Mouse (Mus musculus): ENCODE results near the gene Acacb. TPM values are rescaled to one million over a fixed set of nuclear protein-coding genes. Genes with fewer than 3 reads are reported as not detected.

Acacb gene
- total and polyA plus RNA-seq, 2 experiments from 2014 or later: 2.0 to 5.6 TPM

- Histone ChIP-seq H3K27me3 (ENCODE audit: insufficient read depth, low read length) (no peaks in the 10 kb centered on the region), H3K27ac (ENCODE audit: low read depth, low read length) (no peak overlapping the region), H3K36me3 (ENCODE audit: insufficient read depth, low read length) (no peaks in the 10 kb centered on the region), H3K9me3 (ENCODE audit: low read length) (no peaks in the 10 kb centered on the region), H3K4me2 (ENCODE audit: low read depth, low read length, poor library complexity, severe bottlenecking) (no peak overlapping the region), H3K4me3 (ENCODE audit: low read depth, low read length) (no peak overlapping the region), H3K9ac (replicated peaks; ENCODE audit: low read length, poor library complexity, severe bottlenecking) (no peak overlapping the region), H3K4me1 (ENCODE audit: insufficient read depth, low read length) (no peaks in the 10 kb centered on the region)
- DNase-seq (ENCODE audit: low spot score) (no peak), ATAC-seq (ENCODE audit: low FRiP score) (no peak)
- WGBS: 89% methylated on average over 5 of the region's 5 CpGs
- no peak for TF ChIP-seq CTCF (IDR thresholded peaks at IDR 0.05)
Measured at GRCm38 (mm10) chr5:114154765-114155164, 8.4 kb downstream of the Acacb start.

- no peak overlapping the region for H3K4me3 ChIP-seq (ENCODE audit: low read depth, low read length)
- DNase-seq (ENCODE audit: low spot score): no peak
- 71% methylated on average over 9 of the region's 9 CpGs for WGBS
- no peak for TF ChIP-seq CTCF (IDR thresholded peaks at IDR 0.05)
- no peaks in the 10 kb centered on the region for H3K9me3 ChIP-seq (ENCODE audit: low read length)
- H3K27me3 ChIP-seq (ENCODE audit: insufficient read depth, low read length): no peaks in the 10 kb centered on the region
- H3K4me1 ChIP-seq (ENCODE audit: insufficient read depth, low read length): no peaks in the 10 kb centered on the region
- H3K36me3 ChIP-seq (ENCODE audit: insufficient read depth, low read length): no peaks in the 10 kb centered on the region
- no peak overlapping the region for H3K4me2 ChIP-seq (ENCODE audit: low read depth, low read length, poor library complexity, severe bottlenecking)
- no peak overlapping the region for H3K27ac ChIP-seq (ENCODE audit: low read depth, low read length)
- no peak overlapping the region for H3K9ac ChIP-seq (replicated peaks; ENCODE audit: low read length, poor library complexity, severe bottlenecking)
- ATAC-seq (ENCODE audit: low FRiP score): no peak
Measured at GRCm38 (mm10) chr5:114155168-114155933, 9.0 kb downstream of the Acacb start.

GRCm38 (mm10) chr5:114157236-114157635 lies 10.9 kb downstream of the Acacb start:
- no peaks in the 10 kb centered on the region for H3K4me1 ChIP-seq (ENCODE audit: insufficient read depth, low read length)
- no peak overlapping the region for H3K4me3 ChIP-seq (ENCODE audit: low read depth, low read length)
- no peaks in the 10 kb centered on the region for H3K36me3 ChIP-seq (ENCODE audit: insufficient read depth, low read length)
- no peak for ATAC-seq (ENCODE audit: low FRiP score)
- H3K9me3 ChIP-seq (ENCODE audit: low read length): no peaks in the 10 kb centered on the region
- H3K27me3 ChIP-seq (ENCODE audit: insufficient read depth, low read length): no peaks in the 10 kb centered on the region
- no peak overlapping the region for H3K4me2 ChIP-seq (ENCODE audit: low read depth, low read length, poor library complexity, severe bottlenecking)
- no peak for DNase-seq (ENCODE audit: low spot score)
- no peak for TF ChIP-seq CTCF (IDR thresholded peaks at IDR 0.05)
- no peak overlapping the region for H3K27ac ChIP-seq (ENCODE audit: low read depth, low read length)
- 42% methylated on average over 7 of the region's 7 CpGs for whole genome bisulfite sequencing
- H3K9ac ChIP-seq (replicated peaks; ENCODE audit: low read length, poor library complexity, severe bottlenecking): no peak overlapping the region

- Histone ChIP-seq H3K9ac (replicated peaks; ENCODE audit: low read length, poor library complexity, severe bottlenecking) (no peak overlapping the region), H3K4me2 (ENCODE audit: low read depth, low read length, poor library complexity, severe bottlenecking) (no peak overlapping the region), H3K4me1 (ENCODE audit: insufficient read depth, low read length) (no peaks in the 10 kb centered on the region), H3K27me3 (ENCODE audit: insufficient read depth, low read length) (no peaks in the 10 kb centered on the region), H3K36me3 (ENCODE audit: insufficient read depth, low read length) (no peaks in the 10 kb centered on the region), H3K9me3 (ENCODE audit: low read length) (no peaks in the 10 kb centered on the region), H3K4me3 (ENCODE audit: low read depth, low read length) (no peak overlapping the region), H3K27ac (ENCODE audit: low read depth, low read length) (no peak overlapping the region)
- TF ChIP-seq CTCF (IDR thresholded peaks at IDR 0.05): no peak
- 82% methylated on average over 6 of the region's 6 CpGs for WGBS
- DNase-seq (ENCODE audit: low spot score) (no peak), ATAC-seq (ENCODE audit: low FRiP score) (no peak)
Measured at GRCm38 (mm10) chr5:114161424-114161823, 15.1 kb downstream of the Acacb start.

GRCm38 (mm10) chr5:114162106-114162815 lies 15.9 kb downstream of the Acacb start:
- H3K27ac ChIP-seq (ENCODE audit: low read depth, low read length): no peak overlapping the region
- DNase-seq (ENCODE audit: low spot score): no peak
- no peak overlapping the region for H3K9ac ChIP-seq (replicated peaks; ENCODE audit: low read length, poor library complexity, severe bottlenecking)
- peak; percentile 64 for TF ChIP-seq CTCF (IDR thresholded peaks at IDR 0.05)
- 57% methylated on average over 12 of the region's 12 CpGs for WGBS
- H3K4me3 ChIP-seq (ENCODE audit: low read depth, low read length): no peak overlapping the region
- no peaks in the 10 kb centered on the region for H3K36me3 ChIP-seq (ENCODE audit: insufficient read depth, low read length)
- no peaks in the 10 kb centered on the region for H3K27me3 ChIP-seq (ENCODE audit: insufficient read depth, low read length)
- ATAC-seq (ENCODE audit: low FRiP score): no peak
- H3K4me2 ChIP-seq (ENCODE audit: low read depth, low read length, poor library complexity, severe bottlenecking): no peak overlapping the region
- H3K4me1 ChIP-seq (ENCODE audit: insufficient read depth, low read length): no peaks in the 10 kb centered on the region
- H3K9me3 ChIP-seq (ENCODE audit: low read length): no peaks in the 10 kb centered on the region

GRCm38 (mm10) chr5:114163117-114163696 lies 16.9 kb downstream of the Acacb start:
- Histone ChIP-seq H3K27ac (ENCODE audit: low read depth, low read length) (no peak overlapping the region), H3K4me1 (ENCODE audit: insufficient read depth, low read length) (no peaks in the 10 kb centered on the region), H3K9me3 (ENCODE audit: low read length) (no peaks in the 10 kb centered on the region), H3K4me2 (ENCODE audit: low read depth, low read length, poor library complexity, severe bottlenecking) (no peak overlapping the region), H3K9ac (replicated peaks; ENCODE audit: low read length, poor library complexity, severe bottlenecking) (no peak overlapping the region), H3K36me3 (ENCODE audit: insufficient read depth, low read length) (no peaks in the 10 kb centered on the region), H3K4me3 (ENCODE audit: low read depth, low read length) (no peak overlapping the region), H3K27me3 (ENCODE audit: insufficient read depth, low read length) (no peaks in the 10 kb centered on the region)
- 70% methylated on average over 6 of the region's 6 CpGs for WGBS
- DNase-seq (ENCODE audit: low spot score) (no peak), ATAC-seq (ENCODE audit: low FRiP score) (no peak)
- TF ChIP-seq CTCF (IDR thresholded peaks at IDR 0.05): no peak

All from midbrain, postnatal 0 days (tissue).